Mouse (Mus musculus) testis, adult 2 months (tissue): ENCODE measurements at regions not wholly inside any gene's neighbourhood (a gene's known extent, or its start where the extent isn't known, plus 50 kb on each side); places are given as distances from the start of the nearest gene placed in this dataset.

Experiments
- CTCF ChIP-seq: fragments of 200-500 bp; IDR thresholded peaks from 2 replicates; pipeline ENCODE4 v1.5.1; 2012; ENCODE audit warnings: low read depth, mild to moderate bottlenecking, inconsistent platforms, low read length, moderate library complexity; ENCODE audit not compliant: control insufficient read depth, insufficient read depth, insufficient replicate concordance
- POLR2A ChIP-seq: fragments of 200-500 bp; IDR thresholded peaks from 2 replicates; pipeline ENCODE4 v1.6.1; 2012; ENCODE audit warnings: low read depth, mild to moderate bottlenecking, inconsistent platforms, low read length, moderate library complexity; ENCODE audit not compliant: control insufficient read depth

DNA sequence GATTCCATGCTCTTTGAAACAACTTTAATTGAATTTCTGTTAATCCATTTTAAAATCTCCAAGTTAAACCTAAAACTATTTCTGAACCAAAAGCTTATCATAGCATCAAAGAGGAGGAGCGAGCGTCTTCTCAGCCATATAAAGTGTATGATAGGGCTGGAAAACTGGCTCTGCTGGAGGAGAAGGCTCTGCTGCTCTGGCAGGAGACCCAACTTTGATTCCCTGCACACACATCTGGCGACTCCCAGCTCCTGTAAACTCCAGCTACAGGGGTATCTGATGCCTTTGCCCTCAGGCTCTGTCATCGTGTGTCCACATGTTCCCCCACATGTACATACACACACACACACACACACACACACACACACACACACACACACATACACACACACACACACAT is 479.0 kb downstream of the Etnk1 start:
- no peak for TF ChIP-seq CTCF
- no peak for TF ChIP-seq POLR2A
